Mouse (Mus musculus) urinary bladder, postnatal 14 days (tissue): ENCODE measurements around the gene Vps35l.

Experiments used
- DNase-seq: peaks from one replicate; pipeline ENCODE4 v3.0.0; 2021; ENCODE audit warnings: low spot score

Vps35l gene

DNA sequence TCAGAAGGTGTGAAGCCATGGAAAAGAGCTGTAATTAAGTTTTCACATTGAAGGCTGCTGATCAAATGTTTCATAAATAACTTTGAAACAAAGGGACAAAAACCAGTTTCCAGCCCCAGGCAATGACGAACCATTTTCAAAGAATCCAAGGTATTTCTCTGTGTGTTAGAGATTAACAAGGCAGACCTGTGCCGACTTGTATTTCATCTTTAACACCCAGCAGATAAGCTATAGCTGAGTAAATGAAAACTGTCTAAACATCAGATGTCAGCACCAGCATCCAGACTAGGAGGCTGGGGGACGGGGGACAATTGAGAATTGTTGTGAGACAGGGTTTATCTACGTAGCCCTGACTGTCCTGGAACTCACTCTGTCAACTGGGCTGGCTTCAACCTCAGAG, 143.9 kb downstream of the Vps35l start:
- DNase-seq = no peak

DNA sequence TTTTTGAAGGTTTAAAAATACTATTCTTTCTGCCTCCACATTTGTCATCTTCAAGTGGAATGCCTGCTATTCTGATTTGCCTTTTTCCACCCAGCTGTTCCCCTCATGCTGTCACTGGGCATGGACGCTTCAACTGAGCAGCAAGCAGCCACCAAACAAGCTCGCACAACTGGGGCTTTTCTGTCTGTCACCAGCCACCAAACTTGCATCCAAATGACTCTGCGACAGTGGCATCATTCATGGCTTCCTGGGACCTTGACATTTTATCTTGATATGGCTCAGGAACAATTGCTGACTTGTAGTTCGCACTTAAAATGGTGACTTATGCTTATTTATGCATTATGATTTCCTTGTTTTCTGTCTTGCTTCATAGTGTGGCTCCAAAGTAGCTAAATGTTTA, 144.9 kb downstream of the Vps35l start:
- DNase-seq = no peak

DNA sequence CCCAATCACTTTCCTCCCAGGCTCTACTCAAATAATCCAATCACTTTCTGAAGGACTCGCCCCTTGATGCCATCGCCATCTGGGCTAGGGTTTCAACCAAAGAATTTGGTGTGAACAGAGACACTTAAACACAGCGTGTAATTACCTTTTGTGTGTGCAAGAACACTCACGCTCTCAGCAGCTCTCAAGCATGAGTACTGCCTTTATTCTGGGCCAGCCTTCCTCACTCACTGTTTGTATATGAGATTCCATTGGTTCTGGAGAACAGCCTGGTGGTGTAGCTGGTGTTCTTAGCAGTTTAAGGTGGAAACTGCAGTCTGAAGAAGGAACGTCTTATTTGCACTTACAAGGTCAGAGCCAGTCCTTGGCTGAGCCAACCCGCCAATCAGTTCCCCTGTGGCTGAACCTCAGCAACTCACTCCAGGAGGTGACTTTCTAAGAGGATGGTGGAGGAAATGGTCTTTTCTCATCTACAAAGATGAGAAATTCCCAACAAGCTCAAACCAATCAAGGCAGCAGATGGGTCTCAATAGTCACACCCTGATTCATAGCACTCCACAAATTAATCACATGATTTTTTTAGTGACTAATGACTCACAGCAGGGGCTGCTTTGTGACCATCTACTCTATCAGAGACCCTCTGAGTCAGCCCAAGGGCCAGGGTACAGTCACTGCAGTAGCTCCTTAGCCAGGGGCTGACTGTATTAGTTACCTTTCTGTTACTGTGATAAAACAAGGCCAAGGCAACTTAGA, 147.5 kb downstream of the Vps35l start:
- no peak for DNase-seq

DNA sequence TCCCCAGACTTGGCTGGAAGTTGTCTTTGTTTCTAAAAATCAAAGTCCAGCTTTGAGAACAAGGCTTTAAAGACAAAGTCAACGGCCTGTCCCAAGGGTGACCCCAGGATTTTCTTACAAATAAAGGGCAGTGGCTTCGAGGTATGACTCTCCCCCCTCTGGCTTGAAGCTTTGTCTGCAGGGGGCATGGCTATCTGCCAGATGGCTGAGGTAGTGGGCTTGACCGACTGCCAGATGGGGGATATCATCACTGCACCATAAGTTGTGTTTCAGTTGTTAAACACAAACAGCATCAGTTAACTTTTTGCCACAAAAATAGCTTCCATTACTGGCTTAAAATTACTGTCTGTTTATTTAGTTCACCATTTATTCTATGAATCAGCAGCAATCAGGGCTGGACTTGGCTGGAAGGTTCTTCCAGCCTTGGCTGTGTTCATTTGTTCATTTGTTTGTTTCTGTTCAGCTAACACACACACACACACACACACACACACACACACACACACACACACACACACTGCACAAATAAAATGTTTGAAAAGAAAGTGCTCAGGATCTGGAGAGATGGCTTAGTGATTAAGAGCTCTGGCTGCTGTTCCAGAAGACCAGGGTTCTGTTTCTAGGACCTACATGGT, 149.1 kb downstream of the Vps35l start:
- peak; percentile 14 for DNase-seq
